Mouse (Mus musculus) skeletal muscle tissue, adult 2 months (tissue): ENCODE measurements around the gene A830031A19Rik.
A peak's percentile ranks its signal among the peaks of the same experiment; 100 is the strongest.

ENCODE experiments used
- DNase-seq: peaks from one replicate; pipeline ENCODE4 v3.0.0-alpha.2; 2012; ENCODE audit warnings: low read depth, low spot score

Gene A830031A19Rik

DNA sequence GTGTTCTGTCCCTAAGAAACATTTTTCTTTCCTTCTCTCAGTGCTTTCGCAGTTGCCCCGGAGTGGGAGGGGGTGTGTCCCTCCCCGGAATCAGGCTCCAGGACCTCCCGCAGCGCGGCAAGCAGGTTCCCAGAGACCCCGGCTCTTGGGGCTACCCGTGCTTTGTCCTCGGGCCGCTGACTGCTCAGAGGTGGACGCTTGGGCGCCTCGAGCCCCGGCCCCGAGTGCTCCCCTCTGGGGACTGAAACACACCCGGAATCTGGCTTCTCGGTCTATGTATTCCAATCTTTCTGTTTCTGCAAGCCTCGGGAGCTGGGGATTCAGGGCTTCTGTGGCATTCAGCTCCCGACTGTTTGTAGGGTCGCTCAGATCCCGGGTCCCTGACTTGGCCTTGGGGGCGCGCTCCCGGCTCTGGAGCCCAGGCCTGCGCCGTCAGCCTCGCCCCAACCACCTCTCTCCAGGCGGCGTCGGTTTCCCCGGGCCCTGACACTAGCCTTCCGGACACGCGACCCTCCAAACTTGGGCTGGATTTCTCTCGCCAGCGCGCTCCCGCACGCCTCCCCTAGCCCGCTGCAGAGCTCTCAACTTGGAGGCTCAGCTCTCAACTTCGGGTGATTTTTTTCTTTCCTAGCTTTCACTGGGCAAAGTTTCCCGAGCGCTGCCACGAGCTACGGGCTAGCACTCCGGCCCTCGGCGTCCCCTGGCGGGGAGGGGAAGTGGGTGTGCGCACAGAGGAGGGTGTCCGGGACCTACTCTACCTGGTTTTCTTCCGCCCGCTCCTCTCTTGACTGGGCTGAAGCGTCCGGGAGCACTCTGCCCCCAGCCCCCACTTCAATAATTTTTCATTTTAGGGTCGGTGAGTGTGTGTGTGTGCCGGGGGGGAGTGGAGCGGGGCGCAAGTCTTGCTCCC, 2.2 kb upstream of the A830031A19Rik start:
- no peak for DNase-seq

DNA sequence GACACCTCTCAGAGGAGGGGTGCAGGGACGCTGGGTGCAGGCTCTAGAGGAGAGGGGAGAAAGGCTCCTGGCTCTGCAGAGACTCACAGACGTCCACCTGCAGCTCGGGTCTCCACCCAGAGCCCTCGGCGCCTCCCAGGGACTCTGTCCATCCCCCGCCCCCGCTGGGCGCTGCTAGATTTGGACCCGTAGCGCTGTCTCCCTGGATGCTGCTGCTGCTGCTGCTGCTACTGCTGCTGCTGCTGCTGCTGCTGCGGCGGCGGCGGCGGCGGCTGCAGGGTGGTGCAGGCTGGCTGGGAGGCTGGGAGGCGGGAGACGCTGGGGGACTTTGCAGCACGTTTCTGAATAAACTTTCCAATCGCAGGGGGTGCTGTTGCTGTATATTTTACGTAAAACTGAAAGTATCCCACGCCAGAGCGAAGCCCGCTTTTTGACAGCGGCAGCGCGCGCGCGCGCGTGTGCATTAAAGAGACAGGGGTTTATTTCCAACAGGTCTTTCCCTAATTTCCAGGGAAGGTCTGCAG, 1.3 kb upstream of the A830031A19Rik start:
- no peak for DNase-seq

DNA sequence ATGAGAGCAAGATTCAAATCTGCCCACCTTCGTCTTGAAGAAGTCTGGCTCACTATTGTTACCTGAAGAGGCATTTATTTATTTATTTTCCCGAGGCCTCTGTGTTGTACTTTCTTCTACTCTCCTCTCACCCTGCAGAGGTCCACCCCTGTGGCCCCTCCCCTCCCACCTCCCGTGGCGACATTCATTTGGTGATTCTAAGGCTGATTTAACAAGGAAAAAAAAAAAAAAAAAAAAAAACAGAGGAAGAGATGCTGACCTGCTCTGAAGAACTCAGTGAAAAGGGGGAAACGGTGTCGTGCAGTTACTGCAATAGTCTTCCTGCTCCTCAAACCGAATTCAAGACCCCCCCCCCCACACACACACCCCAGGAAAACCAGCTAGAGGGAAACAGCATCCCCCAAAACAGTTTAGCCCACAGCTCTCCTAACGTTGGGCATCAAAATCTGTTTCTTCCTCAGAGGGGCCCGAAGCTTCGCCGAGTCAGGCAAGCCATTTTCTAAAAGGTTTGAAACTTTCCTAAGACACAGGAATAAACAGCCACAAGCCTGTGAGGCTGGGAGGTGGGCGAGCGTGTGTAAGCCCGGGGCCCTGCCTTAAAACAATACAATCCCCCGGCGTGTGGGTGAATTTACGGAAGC, 752 bp upstream of the A830031A19Rik start:
- DNase-seq = no peak

DNA sequence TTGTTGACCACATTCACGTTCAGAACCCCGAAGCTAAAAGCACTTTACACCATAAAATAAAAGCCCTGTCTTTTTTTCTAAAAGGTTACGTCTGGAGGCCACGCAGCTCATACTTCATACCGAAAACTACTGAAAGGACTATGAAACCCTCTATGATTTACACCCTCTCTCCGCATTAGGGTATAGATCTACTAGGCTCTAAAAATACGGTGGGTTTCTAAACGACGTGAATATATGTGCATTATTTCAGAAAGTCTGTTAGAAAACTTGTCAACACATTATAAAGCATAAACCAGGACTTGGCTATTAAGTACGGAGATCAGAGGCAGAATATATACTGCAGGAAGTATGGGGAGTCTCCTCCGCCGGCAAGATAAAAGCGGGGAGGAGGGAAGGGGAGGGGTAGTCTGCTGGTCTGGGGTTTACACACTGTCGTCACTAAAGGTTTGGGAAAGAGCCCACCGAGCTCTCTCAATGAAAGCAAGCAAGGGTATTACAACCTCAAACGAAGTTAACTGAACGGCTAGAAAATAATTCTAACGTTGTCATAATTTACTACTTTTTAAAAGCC, 748 bp downstream of the A830031A19Rik start:
- no peak for DNase-seq

DNA sequence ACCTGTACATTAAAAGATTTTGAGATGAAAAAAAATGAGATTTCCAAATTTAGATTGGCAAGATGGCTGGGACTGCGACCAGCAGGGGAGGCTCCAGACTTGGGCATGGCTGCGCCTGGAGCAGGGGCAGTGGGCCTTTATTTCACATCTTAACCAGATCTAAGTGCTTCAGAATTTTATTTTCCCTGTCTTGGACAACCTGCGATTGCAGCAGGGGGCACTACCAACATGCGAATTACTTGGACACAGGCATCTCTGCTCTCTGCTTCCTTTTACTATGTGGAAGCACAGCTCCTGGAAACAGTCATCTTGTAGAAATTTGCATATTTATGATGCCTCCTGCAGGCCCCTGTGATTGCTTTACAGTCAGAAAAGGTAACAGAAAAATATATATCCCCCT, 9.5 kb downstream of the A830031A19Rik start:
- no peak for DNase-seq

DNA sequence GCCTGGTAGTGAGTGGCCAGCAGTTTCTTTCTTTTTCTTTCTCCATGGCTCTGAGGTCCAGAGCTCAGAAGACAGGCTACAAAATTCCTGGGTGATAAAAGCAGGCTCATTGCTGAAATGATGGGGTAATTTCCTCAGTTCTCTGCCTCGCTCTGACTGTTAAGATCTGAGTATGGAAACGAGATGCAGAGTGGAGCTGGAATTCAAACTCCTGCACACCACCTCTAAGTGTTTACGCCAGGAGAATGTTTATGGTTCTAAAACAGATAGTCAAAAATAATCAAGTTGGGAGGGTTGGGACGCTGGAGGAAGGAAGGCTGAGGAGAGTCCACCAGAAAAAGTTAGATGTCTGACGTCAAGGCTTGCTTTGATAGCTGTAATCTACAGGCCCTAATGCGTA, 10.6 kb downstream of the A830031A19Rik start:
- DNase-seq = no peak

DNA sequence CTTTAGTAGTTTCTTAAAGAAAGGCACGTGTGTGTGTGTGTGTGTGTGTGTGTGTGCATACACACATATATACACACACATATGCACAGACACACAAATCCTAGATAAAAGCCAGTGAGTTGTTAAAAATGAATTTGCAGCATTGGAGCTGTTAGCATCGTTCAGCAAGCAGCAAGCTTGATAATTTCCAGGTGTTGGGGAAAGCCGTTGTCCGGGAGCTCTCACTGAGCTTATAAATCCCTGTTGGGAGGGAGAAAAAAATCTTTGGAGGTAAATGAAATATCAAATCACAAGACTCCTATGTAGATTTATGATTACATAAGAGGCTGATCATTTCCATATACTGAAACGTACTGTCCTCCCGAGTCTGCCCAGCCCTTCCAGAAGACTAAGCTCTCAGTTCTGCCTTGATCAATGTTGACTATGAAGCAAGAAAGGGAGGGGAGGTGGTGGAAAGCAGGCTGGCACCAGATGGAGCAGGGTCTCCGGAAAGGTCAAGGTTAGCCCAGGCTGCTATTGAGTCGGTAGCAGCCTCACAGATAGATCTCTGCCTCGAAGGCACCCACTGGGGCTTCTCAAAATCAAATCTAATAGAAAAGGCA, 12.3 kb downstream of the A830031A19Rik start:
- no peak for DNase-seq

DNA sequence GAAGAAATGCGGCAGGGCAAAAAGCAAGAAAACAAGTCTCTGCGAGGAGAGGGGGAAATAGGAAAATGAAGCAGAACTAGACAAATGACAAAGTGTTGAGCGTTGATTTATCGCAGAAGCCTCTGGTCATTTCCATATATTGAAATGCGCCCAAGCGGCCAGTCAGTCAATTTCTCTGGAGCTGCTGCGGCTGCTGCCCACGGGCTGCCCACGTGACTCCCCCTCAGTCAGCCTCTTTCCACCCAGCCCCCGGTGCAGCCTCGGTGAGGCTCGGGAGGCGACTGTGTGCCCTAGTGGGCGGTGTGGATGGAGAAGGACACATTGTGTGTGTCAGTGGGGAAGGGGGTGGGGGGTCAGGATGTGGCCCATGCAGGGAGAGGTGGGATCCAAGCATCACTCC, 13.0 kb downstream of the A830031A19Rik start:
- no peak for DNase-seq

DNA sequence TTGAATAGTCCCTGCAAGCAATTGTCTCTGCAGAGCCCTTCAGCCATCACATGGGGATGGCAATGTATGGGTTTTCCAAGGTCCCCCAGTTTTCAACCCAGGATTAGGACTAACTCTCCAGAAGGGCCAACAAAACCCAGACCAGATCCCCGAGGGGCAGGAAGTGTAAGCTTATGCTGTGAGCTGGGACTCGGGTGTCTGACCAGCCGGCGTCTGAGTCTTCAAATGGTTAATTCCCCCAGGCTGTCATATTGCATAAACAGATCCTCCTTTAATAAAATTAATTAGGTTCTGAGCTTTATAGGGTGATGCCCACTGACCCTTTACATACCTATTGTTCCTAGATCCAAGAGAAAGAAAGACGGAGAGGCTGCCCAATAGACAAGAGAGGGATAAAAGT, 14.4 kb downstream of the A830031A19Rik start:
- DNase-seq = no peak

DNA sequence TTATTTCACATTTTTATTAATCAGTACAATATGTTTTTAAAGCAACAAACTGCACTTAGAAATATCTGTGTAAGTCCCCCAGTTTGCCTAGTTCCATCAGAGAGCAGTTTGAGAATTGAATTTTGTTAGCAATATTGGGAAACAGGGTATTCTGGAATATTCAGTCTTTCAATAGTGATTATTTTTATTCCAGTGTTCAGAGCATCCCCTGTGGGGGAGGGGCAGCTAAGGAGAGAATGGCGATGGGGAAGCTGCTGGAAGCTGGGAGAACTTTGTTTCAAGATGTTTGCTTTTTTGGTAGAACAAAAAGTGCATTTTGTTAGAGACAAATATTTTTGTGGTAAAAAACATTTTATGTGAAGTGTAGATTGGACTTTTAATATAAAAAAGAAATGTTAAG, 15.7 kb downstream of the A830031A19Rik start:
- DNase-seq = no peak

DNA sequence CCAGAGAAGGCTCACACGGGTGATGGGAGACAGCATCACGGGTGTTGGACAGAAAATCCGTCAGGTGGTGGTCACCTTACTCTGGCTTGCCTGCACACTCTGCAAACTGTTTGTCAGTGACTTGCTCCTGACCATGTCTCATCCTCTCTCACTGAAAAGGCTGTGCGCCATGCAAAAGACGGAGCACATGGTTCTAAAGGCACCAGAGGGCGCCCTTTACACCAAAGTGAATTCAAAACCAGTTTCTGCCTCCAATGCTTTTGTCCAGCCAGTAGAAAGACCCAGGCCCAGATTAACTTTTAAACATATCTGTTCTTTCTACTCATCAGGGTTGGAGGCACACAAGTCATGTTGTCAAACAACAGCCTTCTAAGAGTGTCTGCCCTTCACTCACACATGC, 22.0 kb downstream of the A830031A19Rik start:
- no peak for DNase-seq

DNA sequence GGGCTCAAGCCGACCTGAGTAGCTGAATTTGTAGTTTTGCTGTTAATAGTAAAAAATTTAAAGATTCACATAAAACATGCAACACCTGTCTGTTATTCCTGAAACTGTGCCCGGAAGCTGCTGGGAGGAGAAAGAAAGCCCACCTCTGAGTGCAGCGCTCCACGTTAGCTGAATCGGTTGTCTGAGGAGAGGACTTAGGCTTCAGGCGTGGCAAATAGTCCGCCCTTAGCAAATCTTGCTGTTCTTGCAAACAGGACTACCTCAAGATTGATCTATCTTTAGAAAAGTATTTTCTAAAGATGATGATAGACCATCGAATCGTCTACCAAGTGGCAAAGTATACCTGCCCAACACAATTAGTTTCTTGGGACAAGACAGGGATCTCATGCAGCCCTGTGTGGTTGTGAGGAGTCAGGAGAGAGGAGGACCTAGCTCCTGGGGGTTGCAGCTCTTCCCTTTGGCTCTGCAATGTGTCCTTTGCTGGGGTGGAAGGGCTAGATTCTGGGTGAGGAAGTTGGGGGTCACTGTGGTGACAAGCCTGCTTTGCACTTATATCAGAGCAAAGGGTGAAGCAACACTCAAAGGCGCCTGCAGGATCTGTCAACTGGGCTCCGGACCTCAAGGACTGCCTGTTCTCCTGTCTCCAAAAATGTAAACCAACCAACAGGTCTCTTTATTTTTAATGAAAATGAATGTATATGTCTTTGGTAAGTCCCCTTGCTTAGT, 24.7 kb downstream of the A830031A19Rik start:
- DNase-seq = no peak

DNA sequence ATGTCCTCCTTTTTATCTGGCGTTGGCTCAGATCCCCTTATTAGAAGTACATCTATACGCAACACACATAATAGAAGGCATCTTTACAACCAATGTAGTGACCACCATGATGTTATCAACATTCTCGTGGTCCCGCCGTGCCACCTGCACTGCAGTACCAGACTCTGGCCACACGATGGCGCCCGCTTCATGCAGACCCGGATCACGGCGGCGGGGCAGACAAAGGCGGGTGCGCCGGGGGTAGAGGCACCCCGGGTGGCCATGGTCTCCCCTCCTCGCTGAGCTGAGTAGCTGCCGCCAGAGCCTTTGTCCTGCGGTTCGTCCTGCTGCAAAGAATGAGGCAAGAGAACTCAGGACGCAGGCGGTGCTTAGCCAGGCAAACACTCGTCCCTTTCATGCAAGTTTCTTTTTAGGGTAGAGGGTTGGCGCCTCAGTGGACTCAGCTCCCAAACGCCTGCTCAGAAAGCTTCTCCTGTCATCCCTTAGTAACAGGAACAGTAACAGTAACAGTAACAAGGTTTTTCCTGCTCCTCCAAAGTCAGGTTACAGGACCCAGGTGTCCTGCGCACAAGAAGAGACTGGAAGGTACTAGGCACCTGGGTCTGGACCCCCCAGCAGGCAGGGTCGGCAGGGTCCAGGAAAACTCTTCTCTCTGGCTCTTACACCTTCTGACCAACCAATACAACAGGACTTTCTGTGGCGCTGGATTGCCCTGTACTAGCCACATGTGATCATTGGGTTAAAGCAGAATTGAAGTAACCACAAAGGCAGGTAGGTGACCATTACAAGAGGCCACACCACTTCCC, 25.4 kb downstream of the A830031A19Rik start:
- peak; percentile 19 for DNase-seq

DNA sequence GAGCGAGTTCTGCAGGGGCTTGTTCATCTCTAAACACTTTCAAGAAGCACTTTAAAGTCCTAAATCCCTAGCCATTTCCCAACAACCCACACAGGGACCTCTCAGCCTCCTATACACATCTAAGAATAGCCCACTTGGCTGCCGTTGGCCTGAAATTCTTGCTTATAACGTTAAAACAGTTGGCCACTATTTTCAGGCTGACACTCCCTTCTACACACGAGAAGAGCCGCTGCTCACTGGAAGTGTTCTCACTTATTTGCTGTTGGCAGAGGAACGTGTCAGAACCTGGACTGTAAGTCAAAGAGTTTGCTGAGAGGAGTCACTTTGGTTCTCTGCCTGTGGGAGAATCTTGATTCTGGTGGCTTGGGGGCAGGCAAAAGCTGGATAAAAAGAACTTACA, 30.8 kb downstream of the A830031A19Rik start:
- DNase-seq = no peak

DNA sequence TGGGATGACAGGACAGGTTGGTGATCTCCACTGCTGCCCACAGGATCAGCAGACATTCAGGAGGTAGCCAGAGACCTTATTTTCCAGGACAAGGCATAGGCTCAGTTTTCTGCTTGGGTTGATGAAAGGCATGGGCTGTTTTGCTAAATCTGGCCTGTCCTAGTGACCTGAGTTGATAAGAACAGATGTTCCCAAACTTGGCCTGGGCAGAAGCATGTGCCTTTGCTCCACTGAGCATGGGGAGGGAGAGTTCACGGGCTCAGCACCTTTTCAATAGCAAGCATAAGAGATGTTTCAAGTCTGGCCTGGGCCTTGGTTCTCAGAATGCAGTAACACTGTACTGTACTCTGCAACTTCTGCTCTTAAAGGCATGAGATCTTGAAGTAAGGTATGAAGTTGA, 54.1 kb downstream of the A830031A19Rik start:
- no peak for DNase-seq

DNA sequence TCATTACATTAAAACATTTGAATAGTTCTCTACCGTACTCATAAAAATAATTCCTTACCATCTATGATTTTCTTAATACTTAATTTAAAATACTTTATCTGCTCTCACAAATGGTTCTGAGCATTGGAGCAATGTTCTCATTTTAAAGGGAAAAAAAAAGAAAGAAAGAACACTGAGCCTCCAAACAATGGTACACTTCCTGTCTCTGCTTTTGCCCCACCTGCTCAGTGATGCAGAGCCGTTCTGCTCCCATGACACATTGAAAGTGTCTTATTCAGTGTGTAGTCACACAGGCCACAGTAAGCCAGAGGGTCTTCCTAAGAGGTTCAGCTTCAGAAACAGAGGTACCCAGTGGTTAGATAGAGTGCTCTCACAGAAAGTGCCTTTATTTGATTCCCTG, 56.1 kb downstream of the A830031A19Rik start:
- DNase-seq = no peak

DNA sequence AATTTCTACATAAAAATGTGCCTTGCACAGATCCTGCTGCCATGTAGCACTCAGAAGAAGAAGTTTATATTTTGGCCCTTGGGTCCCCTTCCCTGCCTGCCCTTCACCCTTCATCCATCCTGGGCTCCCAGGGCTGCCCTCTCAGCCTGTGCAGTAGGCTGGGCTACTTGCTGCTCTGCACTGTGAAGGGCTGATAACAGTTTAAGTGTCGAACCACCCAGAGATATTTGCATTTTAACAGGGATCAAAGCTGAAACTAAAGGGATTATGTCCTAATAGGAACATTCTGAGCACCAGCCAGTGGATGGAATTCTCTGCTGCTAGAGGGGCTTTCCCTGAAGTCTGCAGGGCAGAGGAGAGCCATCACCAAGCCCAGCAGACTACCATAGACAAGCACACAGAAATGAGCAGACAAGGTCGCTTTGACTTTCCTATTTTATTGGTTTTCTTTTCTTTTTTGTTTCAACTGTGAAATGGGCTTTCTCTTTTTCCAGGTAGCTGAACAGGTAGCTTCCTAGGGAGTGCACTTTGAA, 58.1 kb downstream of the A830031A19Rik start:
- no peak for DNase-seq

DNA sequence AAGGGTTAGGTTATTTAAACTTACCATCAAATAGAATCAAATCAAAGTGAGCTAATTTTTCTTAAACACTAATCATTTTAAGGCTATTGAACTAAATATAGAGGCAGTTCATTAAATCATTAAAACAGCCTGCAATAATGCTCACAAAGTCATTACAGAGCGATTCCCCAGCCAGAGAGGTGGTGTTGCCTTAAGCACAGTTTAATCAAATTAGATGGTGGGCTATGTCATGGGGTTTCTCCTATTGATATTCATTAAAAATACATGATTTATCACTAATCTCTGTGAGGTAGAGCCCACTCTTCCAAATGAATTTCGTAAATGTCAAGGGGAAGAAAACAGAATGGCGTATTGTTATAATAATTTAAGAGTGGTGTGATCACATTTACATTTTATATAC, 58.8 kb downstream of the A830031A19Rik start:
- DNase-seq = no peak

DNA sequence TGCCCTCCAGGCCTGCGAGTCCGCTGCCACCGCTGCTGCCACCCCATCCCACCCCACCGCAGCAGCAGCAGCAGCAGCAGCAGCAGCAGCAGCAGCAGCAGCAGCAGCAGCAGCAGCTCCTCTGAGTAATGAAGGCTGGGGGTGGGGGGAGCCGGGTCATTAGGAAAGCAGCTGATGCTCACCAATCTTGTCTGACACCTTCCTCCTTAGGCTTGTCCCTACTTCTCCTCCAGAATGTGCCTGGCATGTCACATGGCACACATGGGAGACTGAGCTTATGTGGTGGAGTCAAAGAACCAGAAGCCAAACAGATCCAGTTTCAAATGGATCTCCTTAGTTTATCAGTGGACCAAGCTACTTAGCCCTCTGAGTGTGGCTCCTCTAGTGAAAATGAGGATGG, 60.2 kb downstream of the A830031A19Rik start:
- no peak for DNase-seq

DNA sequence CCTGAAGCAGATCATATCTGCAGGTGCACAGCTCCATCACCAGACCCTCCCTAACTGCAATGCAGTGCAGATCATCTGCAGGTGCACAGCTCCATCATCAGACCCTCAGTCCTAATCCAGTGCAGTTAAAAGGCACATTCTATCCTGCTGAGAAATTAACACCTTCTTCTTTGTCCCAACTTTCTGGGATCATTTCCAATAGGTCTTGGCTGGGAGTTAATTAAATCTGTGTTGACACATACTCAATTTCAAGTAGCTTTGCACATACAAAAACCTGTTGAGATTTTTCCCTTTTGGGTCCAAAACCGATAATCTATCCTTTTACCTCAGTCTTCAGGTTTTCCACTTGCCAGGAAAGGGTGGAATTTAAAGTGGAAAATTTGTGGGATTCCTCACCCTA, 62.6 kb downstream of the A830031A19Rik start:
- DNase-seq = no peak
